Mouse (Mus musculus) MEL (cell line): ENCODE measurements around the gene Gsta2. TPM values are rescaled to one million over a fixed set of nuclear protein-coding genes. Genes with fewer than 3 reads are reported as not detected.

Experiments
- DNase-seq: peaks from one replicate; pipeline ENCODE4 v3.0.0; 2011; ENCODE audit warnings: low read depth, low spot score
- H3K27ac ChIP-seq: 2 replicates; pipeline ENCODE4 v1.5.1; 2012; ENCODE audit warnings: low read depth, mild to moderate bottlenecking, control low read depth, low read length, moderate library complexity; ENCODE audit not compliant: control insufficient read depth
- H3K27me3 ChIP-seq, 2 experiments: fragments of 150-350 bp in 1 of 2; sonication (generic) in 1 of 2; 2 replicates each; pipeline ENCODE4 v1.6.1; 2012; ENCODE audit warnings: low read length in 2 of 2, mild to moderate bottlenecking in 2 of 2, improper control_type of control experiment in 1 of 2, moderate library complexity in 1 of 2; ENCODE audit not compliant: insufficient read depth in 2 of 2, control insufficient read depth in 1 of 2
- H3K36me3 ChIP-seq, 2 experiments: 2 replicates each; pipeline ENCODE4 v1.6.1; 2012 to 2014; ENCODE audit warnings: low read length in 2 of 2, improper control_type of control experiment in 1 of 2, inconsistent platforms in 1 of 2, mild to moderate bottlenecking in 1 of 2; ENCODE audit not compliant: insufficient read depth in 2 of 2, control insufficient read depth in 1 of 2
- H3K4me1 ChIP-seq, 2 experiments: fragments of 150-350 bp in 1 of 2; sonication (generic) in 1 of 2; 2 replicates each; pipeline ENCODE4 v1.6.1; 2012; ENCODE audit warnings: low read length in 2 of 2, improper control_type of control experiment in 1 of 2, mild to moderate bottlenecking in 1 of 2; ENCODE audit not compliant: insufficient read depth in 2 of 2, control insufficient read depth in 1 of 2
- H3K4me3 ChIP-seq, 2 experiments: fragments of 150-350 bp in 1 of 2; sonication (generic) in 1 of 2; 2 replicates each; pipeline ENCODE4 v1.5.1; 2012; ENCODE audit warnings: low read depth in 2 of 2, low read length in 2 of 2, mild to moderate bottlenecking in 2 of 2, moderate library complexity in 2 of 2, control low read depth in 1 of 2, improper control_type of control experiment in 1 of 2; ENCODE audit not compliant: control insufficient read depth in 1 of 2, insufficient read depth in 1 of 2
- H3K79me2 ChIP-seq: 2 replicates; pipeline ENCODE4 v1.6.1; 2012; ENCODE audit warnings: mild to moderate bottlenecking, low read length, moderate library complexity; ENCODE audit not compliant: control insufficient read depth, poor library complexity, insufficient read depth
- H3K9ac ChIP-seq: 2 replicates; pipeline ENCODE4 v1.6.1; 2012; ENCODE audit warnings: low read depth, mild to moderate bottlenecking, control low read depth, low read length, moderate library complexity; ENCODE audit not compliant: control insufficient read depth, poor library complexity, severe bottlenecking
- H3K9me3 ChIP-seq: fragments of 150-350 bp; sonication (generic); replicated peaks from 2 replicates; pipeline ENCODE4 v1.6.1; 2012; ENCODE audit warnings: mild to moderate bottlenecking, low read length, improper control_type of control experiment, moderate library complexity; ENCODE audit not compliant: insufficient read depth
- BHLHE40 ChIP-seq: IDR thresholded peaks from 2 replicates; pipeline ENCODE4 v1.6.1; 2012; ENCODE audit warnings: low read depth, mild to moderate bottlenecking, inconsistent platforms, low read length, improper control_type of control experiment, borderline replicate concordance
- CTCF ChIP-seq, 3 experiments: IDR thresholded peaks in 2 of 3; conservative IDR thresholded peaks in 1 of 3; 2 replicates each; pipeline ENCODE4 v1.5.1; 2011 to 2012; ENCODE audit warnings: low read length in 3 of 3, low read depth in 2 of 3, mild to moderate bottlenecking in 2 of 3, improper control_type of control experiment in 1 of 3, inconsistent platforms in 1 of 3, mixed read lengths in 1 of 3, moderate library complexity in 1 of 3; ENCODE audit not compliant: control insufficient read depth in 1 of 3, insufficient read depth in 1 of 3, poor library complexity in 1 of 3, severe bottlenecking in 1 of 3
- E2F4 ChIP-seq: IDR thresholded peaks from 2 replicates; pipeline ENCODE4 v1.6.1; 2011; ENCODE audit warnings: low read depth, low read length, improper control_type of control experiment, borderline replicate concordance
- ELF1 ChIP-seq: IDR thresholded peaks from 2 replicates; pipeline ENCODE4 v1.6.1; 2014; ENCODE audit warnings: low read depth, mild to moderate bottlenecking, inconsistent platforms, low read length, improper control_type of control experiment, moderate library complexity
- EP300 ChIP-seq, 2 experiments: IDR thresholded peaks; 2 replicates each; pipeline ENCODE4 v1.6.1; 2011; ENCODE audit warnings: improper control_type of control experiment in 2 of 2, low read length in 2 of 2, low read depth in 1 of 2, mild to moderate bottlenecking in 1 of 2
- ETS1 ChIP-seq: IDR thresholded peaks from 2 replicates; pipeline ENCODE4 v1.6.1; 2012; ENCODE audit warnings: low read depth, mild to moderate bottlenecking, inconsistent platforms, low read length, improper control_type of control experiment, moderate library complexity
- GABPA ChIP-seq: IDR thresholded peaks from 2 replicates; pipeline ENCODE4 v1.6.1; 2012; ENCODE audit warnings: low read depth, mild to moderate bottlenecking, inconsistent platforms, low read length, improper control_type of control experiment, moderate library complexity
- HCFC1 ChIP-seq: IDR thresholded peaks from 2 replicates; pipeline ENCODE4 v1.6.1; 2012; ENCODE audit warnings: low read depth, mild to moderate bottlenecking, inconsistent platforms, low read length, improper control_type of control experiment, moderate library complexity
- MAX ChIP-seq: IDR thresholded peaks from 2 replicates; pipeline ENCODE4 v1.6.1; 2011; ENCODE audit warnings: low read length, improper control_type of control experiment
- MAZ ChIP-seq: IDR thresholded peaks from 2 replicates; pipeline ENCODE4 v1.6.1; 2012; ENCODE audit warnings: low read depth, mild to moderate bottlenecking, inconsistent platforms, low read length, improper control_type of control experiment
- MEF2A ChIP-seq: IDR thresholded peaks from 2 replicates; pipeline ENCODE4 v1.6.1; 2014; ENCODE audit warnings: low read depth, mild to moderate bottlenecking, inconsistent platforms, low read length, improper control_type of control experiment; ENCODE audit not compliant: poor library complexity, insufficient replicate concordance, severe bottlenecking; ENCODE audit errors: extremely low read depth
- MXI1 ChIP-seq: IDR thresholded peaks from 2 replicates; pipeline ENCODE4 v1.6.1; 2011; ENCODE audit warnings: mild to moderate bottlenecking, low read depth, low read length, improper control_type of control experiment
- NELFE ChIP-seq: IDR thresholded peaks from 2 replicates; pipeline ENCODE4 v1.6.1; 2011; ENCODE audit warnings: low read depth, low read length, improper control_type of control experiment
- NRF1 ChIP-seq: IDR thresholded peaks from 2 replicates; pipeline ENCODE4 v1.6.1; 2014; ENCODE audit warnings: low read depth, mild to moderate bottlenecking, inconsistent platforms, low read length, improper control_type of control experiment, moderate library complexity; ENCODE audit not compliant: poor library complexity, insufficient read depth, severe bottlenecking
- POLR2A ChIP-seq, 2 experiments: IDR thresholded peaks; 2 replicates each; pipeline ENCODE4 v1.6.1; 2011 to 2012; ENCODE audit warnings: low read length in 2 of 2, mild to moderate bottlenecking in 2 of 2, control low read depth in 1 of 2, improper control_type of control experiment in 1 of 2, low read depth in 1 of 2, moderate library complexity in 1 of 2; ENCODE audit not compliant: control insufficient read depth in 1 of 2, insufficient read depth in 1 of 2, poor library complexity in 1 of 2
- POLR2AphosphoS2 ChIP-seq: IDR thresholded peaks from 2 replicates; pipeline ENCODE4 v1.6.1; 2011; ENCODE audit warnings: low read length, improper control_type of control experiment
- RCOR1 ChIP-seq: IDR thresholded peaks from 2 replicates; pipeline ENCODE4 v1.6.1; 2012; ENCODE audit warnings: low read depth, mild to moderate bottlenecking, inconsistent platforms, low read length, improper control_type of control experiment
- SIN3A ChIP-seq: IDR thresholded peaks from 2 replicates; pipeline ENCODE4 v1.6.1; 2012; ENCODE audit warnings: low read length, improper control_type of control experiment, inconsistent platforms
- SMC3 ChIP-seq: IDR thresholded peaks from 2 replicates; pipeline ENCODE4 v1.6.1; 2011; ENCODE audit warnings: low read depth, low read length, improper control_type of control experiment
- TBP ChIP-seq: IDR thresholded peaks from 2 replicates; pipeline ENCODE4 v1.8.0; 2011; ENCODE audit warnings: low read depth, low read length, improper control_type of control experiment
- USF2 ChIP-seq, 2 experiments: IDR thresholded peaks; 2 replicates each; pipeline ENCODE4 v1.6.1; 2011 to 2012; ENCODE audit warnings: improper control_type of control experiment in 2 of 2, low read length in 2 of 2, borderline replicate concordance in 1 of 2, inconsistent platforms in 1 of 2, low read depth in 1 of 2, mild to moderate bottlenecking in 1 of 2; ENCODE audit not compliant: insufficient read depth in 1 of 2
- ZMIZ1 ChIP-seq: IDR thresholded peaks from 2 replicates; pipeline ENCODE4 v1.6.1; 2012; ENCODE audit warnings: low read depth, mild to moderate bottlenecking, inconsistent platforms, low read length, improper control_type of control experiment, moderate library complexity
- polyA plus RNA-seq, 2 experiments: library from polyadenylated mRNA; stranded (reverse) in 1 of 2; unstranded in 1 of 2; fragments of >175 nt in 1 of 2; fragments of >200 nt in 1 of 2; gene quantifications; 2 replicates each; pipeline versions ENCODE4 v1.2.1 to v1.2.4; 2012; ENCODE audit warnings: low replicate concordance in 2 of 2, low read depth in 1 of 2; ENCODE audit not compliant: insufficient read length in 2 of 2, insufficient read depth in 1 of 2, missing spikeins in 1 of 2
- total RNA-seq: library from RNA; depleted of rRNA; stranded (reverse); fragments of 300-350 nt; gene quantifications from 2 replicates; pipeline ENCODE4 v1.2.3, GENCODE M21; 2012

The Gsta2 gene
- total and polyA plus RNA-seq, 3 experiments, result not detected

DNA sequence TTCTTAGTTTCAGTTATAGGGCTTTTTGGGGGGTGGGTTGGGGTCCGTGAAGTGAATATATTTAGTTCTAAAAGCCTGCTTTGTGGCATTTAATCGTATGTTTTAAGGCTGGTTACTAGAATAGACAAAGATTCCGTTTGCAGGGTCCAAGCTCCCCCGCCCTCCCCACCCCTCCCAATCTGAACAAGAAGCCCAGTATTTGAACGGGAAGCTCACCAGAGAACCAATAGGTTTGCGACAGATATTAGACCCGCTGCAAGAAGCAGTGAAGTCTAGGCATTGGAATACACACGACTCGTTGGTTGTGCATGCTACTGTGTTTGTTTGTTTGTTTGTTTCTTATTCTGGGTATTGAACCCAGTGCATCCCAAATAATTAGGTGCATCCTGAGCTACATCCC is 40.9 kb upstream of the Gsta2 start (continued):
- TF ChIP-seq RCOR1 (no peak), E2F4 (no peak)

- DNase-seq, result peak; percentile 94
- peaks cover 6 to 11% of the 10 kb centered on the region in 2 experiments; a peak in 3 of 4 replicates for H3K4me1 ChIP-seq
- H3K9me3 ChIP-seq, result no peaks in the 10 kb centered on the region
- peak within 1 kb of the TSS; percentile 62 for H3K27ac ChIP-seq
- peaks cover 2 to 15% of the 10 kb centered on the region in 2 experiments for H3K36me3 ChIP-seq
- H3K79me2 ChIP-seq, result peaks cover 17% of the 10 kb centered on the region
- TF ChIP-seq MAZ, result no peak
- no peak for TF ChIP-seq ELF1
- TF ChIP-seq POLR2A (IDR thresholded peaks at IDR 0.05; ENCODE audit: control insufficient read depth in 1 of 2, insufficient read depth in 1 of 2, low read depth in 1 of 2, low read length in 2 of 2, poor library complexity in 1 of 2), result peak; percentile 75 to 76; a peak in 3 of 4 replicates
- peak; percentile 6; the same call in 1 of the 2 replicates for TF ChIP-seq ETS1
- TF ChIP-seq TBP, result no peak
- peak; percentile 56 for TF ChIP-seq SIN3A
- TF ChIP-seq SMC3, result no peak
- TF ChIP-seq POLR2AphosphoS2, result peak; percentile 55; the same call in 1 of the 2 replicates
- TF ChIP-seq USF2 (IDR thresholded peaks at IDR 0.05; ENCODE audit: borderline replicate concordance in 1 of 2, insufficient read depth in 1 of 2, low read depth in 1 of 2, low read length in 2 of 2), result no peak
- peak; percentile 56 for TF ChIP-seq HCFC1
- TF ChIP-seq BHLHE40, result no peak
- TF ChIP-seq MAX, result peak; percentile 93
- peak; percentile 73 for TF ChIP-seq ZMIZ1
- TF ChIP-seq NELFE, result peak; percentile 77
- TF ChIP-seq GABPA, result no peak
- no peak for TF ChIP-seq MEF2A
- TF ChIP-seq EP300 (IDR thresholded peaks at IDR 0.05; ENCODE audit: low read depth in 1 of 2, low read length in 2 of 2), result peak in 1 of 2 experiments; percentile 2; a peak in 1 of 4 replicates
- TF ChIP-seq CTCF (IDR thresholded peaks at IDR 0.05 in 2 of 3, conservative IDR thresholded peaks at IDR 0.05 in 1 of 3; ENCODE audit: control insufficient read depth in 1 of 3, insufficient read depth in 1 of 3, low read depth in 2 of 3, low read length in 3 of 3, poor library complexity in 1 of 3, severe bottlenecking in 1 of 3), result peak in 1 of 3 experiments; percentile 16; a peak in 1 of 6 replicates
- TF ChIP-seq NRF1, result 0 out of 2 replicates have a peak, but pooled peaks have one; percentile 21
- TF ChIP-seq RCOR1, result 0 out of 2 replicates have a peak, but pooled peaks have one; percentile 16
- TF ChIP-seq MXI1, result peak; percentile 21; the same call in 1 of the 2 replicates
- peak within 1 kb of the TSS; percentile 77 for H3K9ac ChIP-seq
- no peaks in the 10 kb centered on the region for H3K27me3 ChIP-seq
- H3K4me3 ChIP-seq, result peak within 1 kb of the TSS; percentile 80 to 87
These were observed 40.2 kb upstream of the Gsta2 start, which contains the start of gene Ddx43 for GRCm38 (mm10) chr9:78395630-78396351. Ddx43 (plus strand) TSS chr9:78395777.
